Mouse (Mus musculus) ES-E14 (cell line): Measurements from ENCODE around the gene Aff1. TPM values are rescaled to one million over a fixed set of nuclear protein-coding genes. Genes with fewer than 3 reads are reported as not detected.

ENCODE experiments used
- DNase-seq: peaks from one replicate; pipeline ENCODE4 v3.0.0-alpha.2; 2013; ENCODE audit warnings: low read depth, low spot score
- H3K27ac ChIP-seq: 2 replicates; pipeline ENCODE4 v1.5.1; 2012; ENCODE audit warnings: low read depth, mild to moderate bottlenecking, low read length, moderate library complexity, mixed read lengths; ENCODE audit not compliant: poor library complexity, insufficient read depth, severe bottlenecking
- H3K36me3 ChIP-seq: 2 replicates; pipeline ENCODE4 v1.6.1; 2012; ENCODE audit warnings: mild to moderate bottlenecking, low read length, moderate library complexity, mixed read lengths; ENCODE audit not compliant: control insufficient read depth, poor library complexity, insufficient read depth, severe bottlenecking
- H3K4me1 ChIP-seq, 2 experiments: fragments of 150-350 bp in 1 of 2; sonication (generic) in 1 of 2; 2 replicates each; pipeline ENCODE4 v1.6.1; 2012; ENCODE audit warnings: low read length in 2 of 2, mild to moderate bottlenecking in 1 of 2, mixed read lengths in 1 of 2; ENCODE audit not compliant: control insufficient read depth in 2 of 2, insufficient read depth in 2 of 2, poor library complexity in 1 of 2
- H3K4me3 ChIP-seq, 2 experiments: fragments of 150-350 bp in 1 of 2; sonication (generic) in 1 of 2; 2 replicates each; pipeline ENCODE4 v1.5.1; 2012; ENCODE audit warnings: low read length in 2 of 2, low read depth in 1 of 2, mild to moderate bottlenecking in 1 of 2, mixed read lengths in 1 of 2; ENCODE audit not compliant: insufficient read depth in 1 of 2, poor library complexity in 1 of 2, severe bottlenecking in 1 of 2
- H3K9ac ChIP-seq: 2 replicates; pipeline ENCODE4 v1.6.1; 2012; ENCODE audit warnings: low read depth, mild to moderate bottlenecking, low read length, mixed read lengths; ENCODE audit not compliant: poor library complexity, insufficient read depth, severe bottlenecking
- H3K9me3 ChIP-seq: fragments of 150-350 bp; sonication (generic); 2 replicates; pipeline ENCODE4 v1.6.1; 2012; ENCODE audit warnings: low read depth, mild to moderate bottlenecking, low read length; ENCODE audit not compliant: control insufficient read depth, insufficient read depth
- CHD2 ChIP-seq: IDR thresholded peaks from 2 replicates; pipeline ENCODE4 v1.6.1; 2014; ENCODE audit warnings: mild to moderate bottlenecking, low read depth, low read length, inconsistent platforms
- HCFC1 ChIP-seq: IDR thresholded peaks from 2 replicates; pipeline ENCODE4 v1.6.1; 2012; ENCODE audit warnings: low read length, inconsistent platforms, borderline replicate concordance; ENCODE audit not compliant: insufficient read depth
- MAFK ChIP-seq: IDR thresholded peaks from 2 replicates; pipeline ENCODE4 v1.6.1; 2014; ENCODE audit warnings: mild to moderate bottlenecking, low read depth, low read length, inconsistent platforms; ENCODE audit not compliant: insufficient read depth
- ZC3H11A ChIP-seq: IDR thresholded peaks from 2 replicates; pipeline ENCODE4 v1.6.1; 2012; ENCODE audit warnings: low read depth, mild to moderate bottlenecking, inconsistent platforms, low read length, borderline replicate concordance
- ZNF384 ChIP-seq: IDR thresholded peaks from 2 replicates; pipeline ENCODE4 v1.6.1; 2012; ENCODE audit warnings: low read depth, low read length, inconsistent platforms
- in situ Hi-C, 2 experiments: fragments of 600-800 bp; cut with MboI; formaldehyde crosslinking; loops; one replicate each; pipeline ENCODE4 v1.15.1; 2025; ENCODE audit warnings: low sequenced_read_pairs in 2 of 2, inconsistent platforms in 1 of 2; ENCODE audit not compliant: unreplicated experiment in 2 of 2
- total RNA-seq: library from RNA; depleted of rRNA; stranded (reverse); fragments of 300-350 nt; gene quantifications from 2 replicates; pipeline ENCODE4 v1.2.3, GENCODE M21; 2012

Gene Aff1
- total RNA-seq, 1 experiment: 26.0 TPM

- no peak for DNase-seq
- in situ Hi-C loops: loop anchor here in 1 of 2 experiments (10.0 kb wide), 1 partner anchor 135 kb away; no protein-coding TSS in a partner anchor
- Histone ChIP-seq H3K9ac (no peak overlapping the region), H3K27ac (no peak overlapping the region), H3K9me3 (no peaks in the 10 kb centered on the region), H3K4me3 (no peak overlapping the region), H3K36me3 (peaks cover 1% of the 10 kb centered on the region; the same call in 1 of the 2 replicates), H3K4me1 (peaks cover 4 to 20% of the 10 kb centered on the region in 2 experiments; a peak in 2 of 4 replicates)
- TF ChIP-seq ZC3H11A: no peak
- no peak for TF ChIP-seq HCFC1
- no peak for TF ChIP-seq MAFK
- no peak for TF ChIP-seq ZNF384
- TF ChIP-seq CHD2: no peak
Observed at GRCm38 (mm10) chr5:103819674-103820073, 127.5 kb downstream of the Aff1 start.

- no peak overlapping the region for H3K4me3 ChIP-seq
- H3K4me1 ChIP-seq: peaks cover 0 to 18% of the 10 kb centered on the region in 2 experiments; a peak in 2 of 4 replicates
- TF ChIP-seq HCFC1 (no peak), CHD2 (no peak), MAFK (no peak), ZC3H11A (no peak), ZNF384 (no peak)
- no peaks in the 10 kb centered on the region for H3K9me3 ChIP-seq
- no peak overlapping the region for H3K9ac ChIP-seq
- DNase-seq: no peak
- H3K36me3 ChIP-seq: peaks cover 5% of the 10 kb centered on the region; the same call in 1 of the 2 replicates
- no peak overlapping the region for H3K27ac ChIP-seq
- in situ Hi-C loops: loop anchor here in 1 of 2 experiments (10.0 kb wide), 1 partner anchor 136 kb away; no protein-coding TSS in a partner anchor
Observed at GRCm38 (mm10) chr5:103821062-103821461, 128.9 kb downstream of the Aff1 start.

GRCm38 (mm10) chr5:103821500-103822298 lies 129.5 kb downstream of the Aff1 start:
- H3K4me3 ChIP-seq: no peak overlapping the region
- H3K9ac ChIP-seq: no peak overlapping the region
- H3K36me3 ChIP-seq: peaks cover 10% of the 10 kb centered on the region; the same call in 1 of the 2 replicates
- peaks cover 0 to 18% of the 10 kb centered on the region in 2 experiments; a peak in 2 of 4 replicates for H3K4me1 ChIP-seq
- in situ Hi-C loops: loop anchor here in 1 of 2 experiments (10.0 kb wide), 1 partner anchor 137 kb away; no protein-coding TSS in a partner anchor
- H3K27ac ChIP-seq: no peak overlapping the region
- no peak for TF ChIP-seq HCFC1
- TF ChIP-seq ZNF384: no peak
- no peak for TF ChIP-seq MAFK
- TF ChIP-seq CHD2: no peak
- TF ChIP-seq ZC3H11A: no peak
- DNase-seq: no peak
- H3K9me3 ChIP-seq: no peaks in the 10 kb centered on the region

- peaks cover 0 to 12% of the 10 kb centered on the region in 2 experiments; a peak in 2 of 4 replicates for H3K4me1 ChIP-seq
- no peak for TF ChIP-seq HCFC1
- no peak for TF ChIP-seq ZNF384
- TF ChIP-seq ZC3H11A: no peak
- no peak for TF ChIP-seq CHD2
- no peak for TF ChIP-seq MAFK
- in situ Hi-C loops: loop anchor here in 1 of 2 experiments (10.0 kb wide), 1 partner anchor 138 kb away; no protein-coding TSS in a partner anchor
- no peak overlapping the region for H3K9ac ChIP-seq
- DNase-seq: no peak
- no peak overlapping the region for H3K27ac ChIP-seq
- H3K9me3 ChIP-seq: no peaks in the 10 kb centered on the region
- peaks cover 10% of the 10 kb centered on the region; the same call in 1 of the 2 replicates for H3K36me3 ChIP-seq
- H3K4me3 ChIP-seq: no peak overlapping the region
Observed at GRCm38 (mm10) chr5:103822949-103823348, 130.8 kb downstream of the Aff1 start.
